Mouse (Mus musculus): Measurements from ENCODE around the gene Rab4a.
"Not testable (repeated sequence)": the region's sequence is repeated elsewhere in the genome, so short reads cannot be mapped to it uniquely, and the experiment has no call there.

Gene Rab4a

GRCm38 (mm10) chr8:123788416-123789170 is 17.2 kb upstream of the Rab4a start:
- DNase-seq (ENCODE audit: low read depth) = no peak

GRCm38 (mm10) chr8:123789461-123789860 is 16.3 kb upstream of the Rab4a start:
- DNase-seq (ENCODE audit: low read depth) = no peak

- DNase-seq (ENCODE audit: low read depth) = peak; percentile 85
Measured at GRCm38 (mm10) chr8:123789970-123790369, 15.8 kb upstream of the Rab4a start.

GRCm38 (mm10) chr8:123791101-123791844 is 14.5 kb upstream of the Rab4a start:
- DNase-seq (ENCODE audit: low read depth) = no peak

- no peak for DNase-seq (ENCODE audit: low read depth)
Measured at GRCm38 (mm10) chr8:123791845-123792225, 13.9 kb upstream of the Rab4a start.

- no peak for DNase-seq (ENCODE audit: low read depth)
Measured at GRCm38 (mm10) chr8:123793900-123794299, 11.9 kb upstream of the Rab4a start.

GRCm38 (mm10) chr8:123794766-123795165 is 11.0 kb upstream of the Rab4a start:
- DNase-seq (ENCODE audit: low read depth) = no peak

- DNase-seq (ENCODE audit: low read depth) = peak; percentile 54
Measured at GRCm38 (mm10) chr8:123796758-123797157, 9.0 kb upstream of the Rab4a start.

GRCm38 (mm10) chr8:123797928-123798327 is 7.9 kb upstream of the Rab4a start:
- DNase-seq (ENCODE audit: low read depth) = peak; percentile 61

GRCm38 (mm10) chr8:123799434-123799833 is 6.4 kb upstream of the Rab4a start:
- no peak for DNase-seq (ENCODE audit: low read depth)

- DNase-seq (ENCODE audit: low read depth) = no peak
Measured at GRCm38 (mm10) chr8:123799885-123800284, 5.9 kb upstream of the Rab4a start.

GRCm38 (mm10) chr8:123800867-123801266 is 4.9 kb upstream of the Rab4a start:
- no peak for DNase-seq (ENCODE audit: low read depth)

- no peak for DNase-seq (ENCODE audit: low read depth)
Measured at GRCm38 (mm10) chr8:123801538-123801937, 4.2 kb upstream of the Rab4a start.

GRCm38 (mm10) chr8:123803639-123804038 is 2.1 kb upstream of the Rab4a start:
- DNase-seq (ENCODE audit: low read depth) = no peak

- no peak for DNase-seq (ENCODE audit: low read depth)
Measured at GRCm38 (mm10) chr8:123804586-123804985, 1.2 kb upstream of the Rab4a start.

GRCm38 (mm10) chr8:123805209-123805717 is 522 bp upstream of the Rab4a start:
- DNase-seq (ENCODE audit: low read depth) = no peak

- no peak for DNase-seq (ENCODE audit: low read depth)
Measured at GRCm38 (mm10) chr8:123806374-123806935, 670 bp downstream of the Rab4a start.

- peak; percentile 63 for DNase-seq (ENCODE audit: low read depth)
Measured at GRCm38 (mm10) chr8:123807024-123807431, 1.2 kb downstream of the Rab4a start.

GRCm38 (mm10) chr8:123807852-123808573 is 2.2 kb downstream of the Rab4a start:
- no peak for DNase-seq (ENCODE audit: low read depth)

- DNase-seq (ENCODE audit: low read depth) = no peak
Measured at GRCm38 (mm10) chr8:123808671-123809070, 2.9 kb downstream of the Rab4a start.

GRCm38 (mm10) chr8:123809342-123809741 is 3.6 kb downstream of the Rab4a start:
- not testable (repeated sequence) for DNase-seq (ENCODE audit: low read depth)

GRCm38 (mm10) chr8:123812227-123812626 is 6.4 kb downstream of the Rab4a start:
- DNase-seq (ENCODE audit: low read depth) = no peak
